Mouse (Mus musculus): ENCODE results near the gene Mogs. TPM values are rescaled to one million over a fixed set of nuclear protein-coding genes. Genes with fewer than 3 reads are reported as not detected.

Mogs gene
- polyA plus RNA-seq, 1 experiment = 45.6 TPM

DNA sequence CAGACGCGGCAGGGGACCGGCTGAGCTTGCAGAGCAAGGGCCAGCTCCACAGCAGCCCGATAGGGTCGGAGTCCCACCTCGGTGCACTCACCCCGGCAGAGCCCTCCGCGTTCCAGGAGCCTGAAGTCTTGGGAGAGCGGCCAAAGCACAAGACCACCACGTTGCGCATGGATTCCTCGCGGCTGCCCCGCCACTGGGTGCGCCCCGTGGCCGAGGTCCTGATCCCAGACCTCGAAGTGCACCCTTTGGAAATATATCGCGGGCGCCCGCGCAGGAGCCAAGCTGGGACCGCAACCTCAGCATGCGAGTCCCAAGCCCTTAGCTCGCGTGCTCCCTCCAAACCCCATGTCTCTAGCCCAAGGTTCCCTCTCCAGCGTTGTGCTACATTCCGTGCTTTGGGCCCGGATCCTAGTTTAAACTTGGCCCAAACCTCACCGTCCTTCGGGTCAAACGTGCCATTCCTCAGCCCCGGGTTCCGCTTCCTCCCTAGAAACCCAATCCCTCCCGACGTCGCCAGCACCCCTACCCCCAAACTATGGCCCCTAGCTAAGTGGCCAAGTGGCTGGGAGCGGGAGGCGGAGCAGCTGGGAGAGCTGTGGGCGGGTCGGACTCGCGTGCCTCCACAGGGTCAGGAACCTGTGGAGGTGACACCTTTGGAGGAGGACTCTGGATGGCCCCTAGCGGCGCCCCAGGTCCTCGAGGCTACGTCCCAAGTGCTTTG, 46.8 kb downstream of the Mogs start:
- peaks cover 7% of the 10 kb centered on the region for H3K4me1 ChIP-seq (ENCODE audit: control insufficient read depth, insufficient read depth, insufficient read length, low read length)
- TF ChIP-seq POLR2A (IDR thresholded peaks at IDR 0.05; ENCODE audit: low read depth, low read length) (no peak; the same call in 1 of the 2 replicates), CTCF (IDR thresholded peaks at IDR 0.05; ENCODE audit: extremely low read depth, insufficient read length, insufficient replicate concordance, low read depth, low read length) (no peak)
- no peak overlapping the region for H3K27ac ChIP-seq (ENCODE audit: insufficient read depth, low read depth, low read length)
- no peaks in the 10 kb centered on the region for H3K27me3 ChIP-seq (ENCODE audit: control insufficient read depth, insufficient read depth, low read length)
- WGBS = 1% methylated on average over 49 of the region's 49 CpGs
- H3K36me3 ChIP-seq (ENCODE audit: control insufficient read depth, insufficient read depth, low read length) = no peaks in the 10 kb centered on the region
- H3K4me3 ChIP-seq (ENCODE audit: low read depth, low read length) = peak overlapping the region; percentile 65

DNA sequence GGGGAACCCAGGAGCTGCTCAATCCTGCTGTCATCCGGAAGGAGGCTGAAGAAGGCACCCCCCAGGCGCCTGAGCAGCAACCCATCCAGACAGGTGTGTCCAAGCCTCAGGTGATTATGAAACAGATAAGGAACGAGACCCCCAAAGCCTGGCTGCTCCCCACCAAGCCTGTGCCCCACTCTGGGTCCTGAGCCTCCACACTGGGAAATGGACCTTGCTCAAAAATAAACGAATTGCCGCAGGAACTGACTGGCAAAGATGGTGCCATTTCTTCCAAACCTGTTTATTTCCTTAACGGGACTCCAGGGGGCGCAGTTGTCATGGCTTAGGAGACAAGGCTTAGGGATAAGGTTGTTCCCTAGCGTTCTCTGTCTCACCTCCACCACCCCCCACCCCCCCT, 47.4 kb downstream of the Mogs start:
- Histone ChIP-seq H3K36me3 (ENCODE audit: control insufficient read depth, insufficient read depth, low read length) (no peaks in the 10 kb centered on the region), H3K27ac (ENCODE audit: insufficient read depth, low read depth, low read length) (no peak overlapping the region), H3K4me1 (ENCODE audit: control insufficient read depth, insufficient read depth, insufficient read length, low read length) (peaks cover 7% of the 10 kb centered on the region), H3K4me3 (ENCODE audit: low read depth, low read length) (peak overlapping the region; percentile 65), H3K27me3 (ENCODE audit: control insufficient read depth, insufficient read depth, low read length) (no peaks in the 10 kb centered on the region)
- under 1% methylated on average over 8 of the region's 8 CpGs for WGBS
- no peak for TF ChIP-seq POLR2A (IDR thresholded peaks at IDR 0.05; ENCODE audit: low read depth, low read length)
- peak; percentile 66; the same call in 1 of the 2 replicates for TF ChIP-seq CTCF (IDR thresholded peaks at IDR 0.05; ENCODE audit: extremely low read depth, insufficient read length, insufficient replicate concordance, low read depth, low read length)

DNA sequence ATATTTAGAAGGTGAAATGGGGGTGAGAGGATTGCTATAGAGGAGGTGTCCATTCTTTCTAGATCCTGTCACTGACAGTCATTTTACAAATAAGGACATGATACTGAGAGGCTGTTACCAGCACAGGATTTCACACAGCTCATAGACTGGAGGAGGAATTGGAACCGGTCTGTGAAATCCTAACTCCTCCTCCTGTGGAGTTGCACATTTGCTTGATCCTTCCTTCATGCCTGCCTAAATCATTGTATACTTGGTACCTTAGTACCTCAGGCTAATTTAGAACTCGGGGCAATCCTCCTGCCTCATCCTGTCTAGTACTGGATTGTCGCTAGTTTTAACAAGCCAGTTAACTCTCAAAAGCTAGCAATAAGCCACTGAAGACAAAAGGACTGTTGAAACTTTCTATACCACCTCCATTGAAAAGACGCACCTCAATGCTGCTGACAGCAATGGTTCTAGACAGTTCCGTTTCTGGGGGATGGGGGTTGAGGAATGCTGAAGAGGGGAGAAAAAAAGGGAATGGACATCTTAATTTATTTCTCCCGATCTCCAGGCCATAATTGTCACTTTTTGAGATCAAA, 49.8 kb downstream of the Mogs start:
- H3K4me1 ChIP-seq (ENCODE audit: control insufficient read depth, insufficient read depth, insufficient read length, low read length) = peaks cover 11% of the 10 kb centered on the region
- H3K4me3 ChIP-seq (ENCODE audit: low read depth, low read length) = peak overlapping the region; percentile 92
- peak overlapping the region; percentile 88 for H3K27ac ChIP-seq (ENCODE audit: insufficient read depth, low read depth, low read length)
- under 1% methylated on average over 6 of the region's 6 CpGs for WGBS
- no peaks in the 10 kb centered on the region for H3K36me3 ChIP-seq (ENCODE audit: control insufficient read depth, insufficient read depth, low read length)
- H3K27me3 ChIP-seq (ENCODE audit: control insufficient read depth, insufficient read depth, low read length) = no peaks in the 10 kb centered on the region
- no peak for TF ChIP-seq CTCF (IDR thresholded peaks at IDR 0.05; ENCODE audit: extremely low read depth, insufficient read length, insufficient replicate concordance, low read depth, low read length)

- peak within 1 kb of the TSS; percentile 88 for H3K27ac ChIP-seq (ENCODE audit: insufficient read depth, low read depth, low read length)
- WGBS = under 1% methylated on average over 58 of the region's 58 CpGs
These were observed 50.4 kb downstream of the Mogs start, which contains the start of gene Dctn1 for GRCm38 (mm10) chr6:83165607-83166242. TSS of gene Dctn1 (plus strand) at chr6:83165920.

GRCm38 (mm10) chr6:83166243-83166630, 50.9 kb downstream of the Mogs start:
- Histone ChIP-seq H3K4me1 (ENCODE audit: control insufficient read depth, insufficient read depth, insufficient read length, low read length) (peaks cover 11% of the 10 kb centered on the region), H3K27ac (ENCODE audit: insufficient read depth, low read depth, low read length) (peak overlapping the region; percentile 3; the same call in 1 of the 2 replicates), H3K4me3 (ENCODE audit: low read depth, low read length) (peak overlapping the region; percentile 92), H3K27me3 (ENCODE audit: control insufficient read depth, insufficient read depth, low read length) (no peaks in the 10 kb centered on the region), H3K36me3 (ENCODE audit: control insufficient read depth, insufficient read depth, low read length) (no peaks in the 10 kb centered on the region)
- under 1% methylated on average over 12 of the region's 12 CpGs for WGBS
- no peak for TF ChIP-seq POLR2A (IDR thresholded peaks at IDR 0.05; ENCODE audit: low read depth, low read length)
- TF ChIP-seq CTCF (IDR thresholded peaks at IDR 0.05; ENCODE audit: extremely low read depth, insufficient read length, insufficient replicate concordance, low read depth, low read length) = peak; percentile 11; the same call in 1 of the 2 replicates

More at GRCm38 (mm10) chr6:83165607-83166242, 50.4 kb downstream of the Mogs start, which contains the start of gene Dctn1:
- peak; percentile 50 for TF ChIP-seq POLR2A (IDR thresholded peaks at IDR 0.05; ENCODE audit: low read depth, low read length)
- peak; percentile 87 for TF ChIP-seq CTCF (IDR thresholded peaks at IDR 0.05; ENCODE audit: extremely low read depth, insufficient read length, insufficient replicate concordance, low read depth, low read length)
- no peaks in the 10 kb centered on the region for H3K36me3 ChIP-seq (ENCODE audit: control insufficient read depth, insufficient read depth, low read length)
- H3K4me1 ChIP-seq (ENCODE audit: control insufficient read depth, insufficient read depth, insufficient read length, low read length) = peaks cover 11% of the 10 kb centered on the region
- peak within 1 kb of the TSS; percentile 92 for H3K4me3 ChIP-seq (ENCODE audit: low read depth, low read length)
- H3K27me3 ChIP-seq (ENCODE audit: control insufficient read depth, insufficient read depth, low read length) = no peaks in the 10 kb centered on the region

Other genes with a start within 250 kb of the Mogs start
- 0.29 and 0.34 TPM in 2 replicates for gene Sema4f, start 175.7 kb upstream of the Mogs start, polyA plus RNA-seq (2012; rRNA removed)
- gene M1ap, start 168.6 kb upstream of the Mogs start, polyA plus RNA-seq (2012; rRNA removed) = 0.06 and 1.3 TPM in 2 replicates
- gene Dok1, start 82.0 kb upstream of the Mogs start, polyA plus RNA-seq (2012; rRNA removed) = 2.2 and 6.1 TPM in 2 replicates
- 1.4 and 2.5 TPM in 2 replicates for gene Loxl3, start 81.3 kb upstream of the Mogs start, polyA plus RNA-seq (2012; rRNA removed)
- gene Aup1, start 61.0 kb upstream of the Mogs start, polyA plus RNA-seq (2012; rRNA removed) = 392 and 694 TPM in 2 replicates
- 15.0 and 24.3 TPM in 2 replicates for gene Htra2, start 60.2 kb upstream of the Mogs start, polyA plus RNA-seq (2012; rRNA removed)
- 22.1 and 48.6 TPM in 2 replicates for gene Dqx1, start 57.7 kb upstream of the Mogs start, polyA plus RNA-seq (2012; rRNA removed)
- gene Tlx2, start 45.2 kb upstream of the Mogs start, polyA plus RNA-seq (2012; rRNA removed) = 3.5 and 4.9 TPM in 2 replicates
- 6.4 and 9.9 TPM in 2 replicates for gene Pcgf1, start 37.6 kb upstream of the Mogs start, polyA plus RNA-seq (2012; rRNA removed)
- gene Lbx2, start 29.1 kb upstream of the Mogs start, polyA plus RNA-seq (2012; rRNA removed) = 0.42 and 0.91 TPM in 2 replicates
- gene Ccdc142, start 13.9 kb upstream of the Mogs start, polyA plus RNA-seq (2012; rRNA removed) = 4.9 and 7.5 TPM in 2 replicates
- gene Gm42688, start 13.9 kb upstream of the Mogs start, polyA plus RNA-seq (2012; rRNA removed) = 3.2 and 4.2 TPM in 2 replicates
- gene Mrpl53, start 6.5 kb upstream of the Mogs start, polyA plus RNA-seq (2012; rRNA removed) = 73.8 and 82.0 TPM in 2 replicates
- 91.6 and 183 TPM in 2 replicates for gene Wbp1, start 6.1 kb downstream of the Mogs start, polyA plus RNA-seq (2012; rRNA removed)
- gene Ino80b, start 9.9 kb downstream of the Mogs start, polyA plus RNA-seq (2012; rRNA removed) = 30.3 and 70.3 TPM in 2 replicates
- gene Rtkn, start 20.0 kb downstream of the Mogs start, polyA plus RNA-seq (2012; rRNA removed) = 47.3 and 179 TPM in 2 replicates
- gene Wdr54, start 40.9 kb downstream of the Mogs start, polyA plus RNA-seq (2012; rRNA removed) = 0.90 and 1.3 TPM in 2 replicates
- 0.09 TPM in 1 of 2 replicates, not detected in the other for gene 1700003E16Rik, start 40.9 kb downstream of the Mogs start, polyA plus RNA-seq (2012; rRNA removed)
- 77.1 and 168 TPM in 2 replicates for gene Dctn1, start 50.4 kb downstream of the Mogs start, polyA plus RNA-seq (2012; rRNA removed)
- 10.0 and 11.4 TPM in 2 replicates for gene Slc4a5, start 104.3 kb downstream of the Mogs start, polyA plus RNA-seq (2012; rRNA removed)
- gene Mthfd2, start 210.4 kb downstream of the Mogs start, polyA plus RNA-seq (2012; rRNA removed) = 2.8 and 3.3 TPM in 2 replicates
- gene Mob1a, start 210.5 kb downstream of the Mogs start, polyA plus RNA-seq (2012; rRNA removed) = 4.1 and 19.5 TPM in 2 replicates
- 4.4 and 7.3 TPM in 2 replicates for gene Bola3, start 233.7 kb downstream of the Mogs start, polyA plus RNA-seq (2012; rRNA removed)